Mouse (Mus musculus) brown adipose tissue, adult 24 weeks (tissue): Measurements from ENCODE around the gene Irf9. TPM values are rescaled to one million over a fixed set of nuclear protein-coding genes. Genes with fewer than 3 reads are reported as not detected.
A peak's percentile ranks its signal among the peaks of the same experiment; 100 is the strongest.

Source experiments
- H3K27ac ChIP-seq: fragments of 200-500 bp; replicated peaks from 2 replicates; pipeline ENCODE4 v1.5.1; 2012; ENCODE audit warnings: low read depth, mild to moderate bottlenecking, low read length
- H3K4me1 ChIP-seq: fragments of 200-500 bp; 2 replicates; pipeline ENCODE4 v1.6.1; 2012; ENCODE audit warnings: low read length, mixed read lengths; ENCODE audit not compliant: control insufficient read depth, insufficient read depth, insufficient read length
- H3K4me3 ChIP-seq: fragments of 200-500 bp; 2 replicates; pipeline ENCODE4 v1.5.1; 2012; ENCODE audit warnings: low read depth, mild to moderate bottlenecking, low read length, moderate library complexity; ENCODE audit not compliant: insufficient read depth
- polyA plus RNA-seq: library from polyadenylated mRNA; stranded (reverse); fragments of >200 nt; gene quantifications from 2 replicates; pipeline ENCODE4 v1.2.4, GENCODE M21; 2012; ENCODE audit not compliant: missing spikeins, insufficient read depth, insufficient read length

Gene Irf9
- polyA plus RNA-seq, 1 experiment = 4.8 TPM

GRCm38 (mm10) chr14:55590748-55591330 is 12.5 kb upstream of the Irf9 start, which contains the start of gene Psme2:
Gene Psme2 (minus strand): TSS chr14:55591113.
- Histone ChIP-seq H3K4me1 (peaks cover 5% of the 10 kb centered on the region), H3K27ac (peak within 1 kb of the TSS; percentile 95), H3K4me3 (peak within 1 kb of the TSS; percentile 85)

DNA sequence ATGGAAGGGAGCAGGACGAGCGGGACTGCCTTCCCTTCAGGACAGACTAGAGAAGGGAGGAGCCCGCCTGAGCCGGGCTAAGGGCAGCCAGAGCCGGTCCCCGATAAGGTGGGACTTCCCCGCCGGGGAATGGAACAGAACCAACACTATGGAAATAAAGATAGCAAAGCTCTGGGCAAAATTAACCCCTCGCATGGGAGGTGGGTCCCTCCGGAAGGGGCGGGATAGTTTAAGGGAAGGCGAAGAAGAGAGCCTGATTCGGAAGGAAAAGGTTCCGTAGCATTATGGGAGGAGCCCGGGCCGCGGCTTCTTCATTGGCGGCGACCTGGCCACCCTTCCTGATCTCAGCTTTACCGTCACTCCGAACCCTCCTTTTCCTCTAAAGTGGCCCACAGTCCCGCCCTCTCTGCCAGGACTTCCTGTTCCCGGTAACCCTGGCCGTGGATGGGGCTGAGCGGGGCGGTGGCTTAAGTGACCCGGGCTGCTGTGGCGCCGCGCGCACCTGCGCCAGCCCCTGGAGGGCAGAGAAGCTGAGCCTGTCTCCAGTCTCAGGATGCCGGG is 12.0 kb upstream of the Irf9 start, which contains the start of gene Rnf31:
Rnf31 (plus strand) TSS at position 378 of the 561 bp plus-strand sequence.
- Histone ChIP-seq H3K4me1 (peaks cover 5% of the 10 kb centered on the region), H3K4me3 (peak within 1 kb of the TSS; percentile 85), H3K27ac (peak within 1 kb of the TSS; percentile 95)

- peak overlapping the region; percentile 26; the same call in 1 of the 2 replicates for H3K27ac ChIP-seq
- H3K4me1 ChIP-seq = peaks cover 5% of the 10 kb centered on the region
- peak overlapping the region; percentile 85 for H3K4me3 ChIP-seq
Measured at GRCm38 (mm10) chr14:55592226-55592625, 11.1 kb upstream of the Irf9 start.

- Histone ChIP-seq H3K4me1 (no peaks in the 10 kb centered on the region; the same call in none of the 2 replicates), H3K27ac (no peak overlapping the region)
Measured at GRCm38 (mm10) chr14:55596036-55596690, 7.2 kb upstream of the Irf9 start.

GRCm38 (mm10) chr14:55598521-55599390 is 4.6 kb upstream of the Irf9 start:
- no peak overlapping the region for H3K4me3 ChIP-seq
- no peak overlapping the region for H3K27ac ChIP-seq
- H3K4me1 ChIP-seq = no peaks in the 10 kb centered on the region

More at GRCm38 (mm10) chr14:55596036-55596690, 7.2 kb upstream of the Irf9 start:
- no peak overlapping the region for H3K4me3 ChIP-seq

GRCm38 (mm10) chr14:55603633-55604576 is 534 bp downstream of the Irf9 start:
- Histone ChIP-seq H3K4me3 (peak overlapping the region; percentile 73), H3K27ac (peak overlapping the region; percentile 91), H3K4me1 (no peaks in the 10 kb centered on the region)

DNA sequence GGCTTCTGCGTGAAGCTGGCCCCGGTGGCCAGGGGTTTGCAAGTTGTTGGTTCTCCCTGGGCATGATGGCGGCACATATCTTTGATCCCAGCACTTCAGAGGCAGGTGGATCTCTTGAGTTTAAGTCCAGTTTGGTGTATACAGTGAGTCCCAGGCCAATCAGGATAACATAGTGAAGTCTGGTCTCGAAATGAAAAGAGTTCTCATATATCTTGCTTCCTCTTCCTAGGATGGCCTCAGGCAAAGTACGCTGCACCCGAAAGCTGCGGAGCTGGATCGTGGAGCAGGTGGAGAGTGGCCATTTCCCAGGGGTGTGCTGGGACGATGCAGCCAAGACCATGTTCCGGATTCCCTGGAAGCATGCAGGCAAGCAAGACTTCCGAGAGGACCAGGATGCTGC is 1.5 kb downstream of the Irf9 start:
- Histone ChIP-seq H3K4me1 (no peaks in the 10 kb centered on the region), H3K27ac (peak overlapping the region; percentile 91), H3K4me3 (peak overlapping the region; percentile 73)

DNA sequence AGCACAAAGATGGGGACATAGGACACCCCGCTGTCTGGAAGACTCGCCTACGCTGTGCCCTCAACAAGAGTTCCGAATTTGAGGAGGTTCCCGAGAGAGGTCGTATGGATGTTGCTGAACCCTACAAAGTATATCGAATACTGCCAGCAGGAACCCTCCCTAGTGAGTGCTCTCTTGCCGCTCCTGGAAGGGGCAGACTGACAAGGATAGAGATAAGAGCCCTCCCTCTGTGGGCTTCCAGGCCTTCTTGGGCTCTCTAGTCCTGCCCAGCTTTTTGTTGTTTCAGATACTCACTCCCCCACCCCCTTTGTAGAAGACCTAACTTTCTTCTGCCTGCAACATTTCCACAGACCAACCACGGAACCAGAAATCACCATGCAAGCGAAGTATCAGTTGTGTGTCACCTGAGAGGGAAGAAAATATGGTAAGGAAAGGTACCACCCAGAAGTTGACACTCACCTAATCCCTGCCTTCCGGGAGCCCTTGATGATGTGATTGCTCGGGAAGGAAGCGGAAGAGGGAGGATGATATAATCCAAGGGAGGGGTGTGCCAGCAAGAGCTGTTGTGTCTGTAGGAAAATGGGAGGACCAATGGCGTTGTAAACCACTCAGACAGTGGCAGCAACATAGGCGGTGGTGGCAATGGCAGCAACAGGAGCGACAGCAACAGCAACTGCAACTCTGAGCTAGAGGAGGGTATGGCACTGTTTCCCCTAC is 2.5 kb downstream of the Irf9 start:
- Histone ChIP-seq H3K27ac (no peak overlapping the region), H3K4me1 (no peaks in the 10 kb centered on the region), H3K4me3 (no peak overlapping the region)

DNA sequence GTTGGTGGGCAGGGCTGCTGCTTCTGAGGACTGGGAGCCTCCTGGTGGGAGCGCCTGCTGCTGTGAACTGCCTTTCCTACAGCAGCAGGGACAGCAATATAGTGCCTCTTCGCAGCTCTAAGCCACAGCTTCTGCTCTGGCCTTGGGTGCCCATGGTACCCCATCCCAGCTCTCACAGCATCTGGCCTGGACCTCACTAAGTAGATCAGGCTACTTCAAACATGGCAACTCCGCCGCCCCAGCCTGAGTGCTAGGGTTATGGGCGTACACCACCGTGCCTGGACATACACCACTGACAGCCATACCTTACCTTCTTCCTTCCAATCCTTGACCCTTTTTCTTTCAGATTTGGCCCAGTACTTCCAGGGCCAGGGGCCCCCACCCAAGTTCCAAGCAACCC is 5.0 kb downstream of the Irf9 start:
- no peak overlapping the region for H3K4me3 ChIP-seq
- no peak overlapping the region for H3K27ac ChIP-seq
- H3K4me1 ChIP-seq = no peaks in the 10 kb centered on the region

GRCm38 (mm10) chr14:55613346-55613745 is 10.0 kb downstream of the Irf9 start:
- Histone ChIP-seq H3K4me3 (no peak overlapping the region), H3K27ac (no peak overlapping the region), H3K4me1 (no peaks in the 10 kb centered on the region)

- H3K4me1 ChIP-seq = no peaks in the 10 kb centered on the region
- no peak overlapping the region for H3K27ac ChIP-seq
Measured at GRCm38 (mm10) chr14:55614565-55615178, 11.3 kb downstream of the Irf9 start.

DNA sequence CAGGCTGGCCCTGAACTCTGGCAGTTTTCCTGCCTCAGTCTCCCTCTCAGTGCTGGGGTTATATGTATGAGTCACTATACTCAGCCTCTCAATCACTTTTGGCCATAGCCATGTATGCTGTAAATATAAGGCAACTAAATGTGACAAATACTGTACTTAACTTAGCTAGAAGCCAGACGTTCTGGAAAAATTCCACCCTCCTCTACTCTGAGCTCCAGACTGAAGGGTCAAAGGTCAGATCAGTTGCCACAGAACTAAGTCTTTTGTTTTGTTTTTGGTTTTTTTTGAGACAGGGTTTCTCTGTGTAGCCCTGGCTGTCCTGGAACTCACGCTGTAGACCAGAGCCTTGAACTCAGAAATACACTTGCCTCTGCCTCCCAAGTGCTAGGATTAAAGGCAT is 12.5 kb downstream of the Irf9 start:
- no peak overlapping the region for H3K27ac ChIP-seq
- no peaks in the 10 kb centered on the region for H3K4me1 ChIP-seq
- H3K4me3 ChIP-seq = no peak overlapping the region

More at GRCm38 (mm10) chr14:55614565-55615178, 11.3 kb downstream of the Irf9 start:
- H3K4me3 ChIP-seq = no peak overlapping the region

- no peak overlapping the region for H3K27ac ChIP-seq
- no peak overlapping the region for H3K4me3 ChIP-seq
- H3K4me1 ChIP-seq = no peaks in the 10 kb centered on the region
Measured at GRCm38 (mm10) chr14:55616844-55617243, 13.5 kb downstream of the Irf9 start.
